Mouse (Mus musculus): Measurements from ENCODE around the gene Akr1c14.
"Not testable (repeated sequence)": the region's sequence is repeated elsewhere in the genome, so short reads cannot be mapped to it uniquely, and the experiment has no call there.

Akr1c14 gene

GRCm38 (mm10) chr13:4048719-4049118 is at the start of gene Akr1c14:
TSS of gene Akr1c14 (plus strand) at chr13:4049011.
- no peak for DNase-seq

- DNase-seq: peak; percentile 19
Measured at GRCm38 (mm10) chr13:4001687-4002086, 47.1 kb upstream of the Akr1c14 start.

- DNase-seq: no peak
Measured at GRCm38 (mm10) chr13:4010784-4011183, 38.0 kb upstream of the Akr1c14 start.

GRCm38 (mm10) chr13:4013811-4014210 is 35.0 kb upstream of the Akr1c14 start:
- DNase-seq: no peak

GRCm38 (mm10) chr13:4029897-4030296 is 18.9 kb upstream of the Akr1c14 start:
- DNase-seq: no peak

GRCm38 (mm10) chr13:4032512-4032911 is 16.3 kb upstream of the Akr1c14 start:
- DNase-seq: peak; percentile 4

- DNase-seq: no peak
Measured at GRCm38 (mm10) chr13:4035052-4035451, 13.8 kb upstream of the Akr1c14 start.

- no peak for DNase-seq
Measured at GRCm38 (mm10) chr13:4046113-4046512, 2.7 kb upstream of the Akr1c14 start.

GRCm38 (mm10) chr13:4046841-4047240 is 2.0 kb upstream of the Akr1c14 start:
- no peak for DNase-seq

GRCm38 (mm10) chr13:4048226-4048625 is 585 bp upstream of the Akr1c14 start:
- no peak for DNase-seq

- no peak for DNase-seq
Measured at GRCm38 (mm10) chr13:4049655-4050054, 844 bp downstream of the Akr1c14 start.

- DNase-seq: no peak
Measured at GRCm38 (mm10) chr13:4055450-4055849, 6.6 kb downstream of the Akr1c14 start.

GRCm38 (mm10) chr13:4056211-4056610 is 7.4 kb downstream of the Akr1c14 start:
- DNase-seq: no peak

- DNase-seq: not testable (repeated sequence)
Measured at GRCm38 (mm10) chr13:4058239-4058638, 9.4 kb downstream of the Akr1c14 start.

- DNase-seq: no peak
Measured at GRCm38 (mm10) chr13:4059363-4059762, 10.6 kb downstream of the Akr1c14 start.

- DNase-seq: no peak
Measured at GRCm38 (mm10) chr13:4060214-4060730, 11.5 kb downstream of the Akr1c14 start.

GRCm38 (mm10) chr13:4076517-4077435 is 28.0 kb downstream of the Akr1c14 start:
- no peak for DNase-seq

- no peak for DNase-seq
Measured at GRCm38 (mm10) chr13:4079876-4080275, 31.1 kb downstream of the Akr1c14 start.

GRCm38 (mm10) chr13:4101691-4102090 is 52.9 kb downstream of the Akr1c14 start:
- DNase-seq: no peak

- no peak for DNase-seq
Measured at GRCm38 (mm10) chr13:4102721-4103120, 53.9 kb downstream of the Akr1c14 start.

GRCm38 (mm10) chr13:4110281-4111188 is 61.7 kb downstream of the Akr1c14 start:
- DNase-seq: peak; percentile 16

GRCm38 (mm10) chr13:4119181-4119904 is 70.5 kb downstream of the Akr1c14 start:
- no peak for DNase-seq

GRCm38 (mm10) chr13:4123146-4123545 is 74.3 kb downstream of the Akr1c14 start:
- DNase-seq: no peak

Data from layer of hippocampus, adult 9-11 months (tissue).